Mouse (Mus musculus) layer of hippocampus, postnatal 36 days (tissue): ENCODE measurements around the gene Sfn. TPM values are rescaled to one million over a fixed set of nuclear protein-coding genes. Genes with fewer than 3 reads are reported as not detected.
A peak's percentile ranks its signal among the peaks of the same experiment; 100 is the strongest.
"Not testable (repeated sequence)": the region's sequence is repeated elsewhere in the genome, so short reads cannot be mapped to it uniquely, and the experiment has no call there.

Experiments
- DNase-seq, 2 experiments: peaks; one replicate each; pipeline ENCODE4 v3.0.0; 2022
- total RNA-seq, 2 experiments: library from RNA; stranded (reverse); gene quantifications; 2 replicates each; pipeline ENCODE4 v1.2.3; 2021

The Sfn gene
- 1 to 10 TPM; 1.5 to 1.9 TPM for total RNA-seq

DNA sequence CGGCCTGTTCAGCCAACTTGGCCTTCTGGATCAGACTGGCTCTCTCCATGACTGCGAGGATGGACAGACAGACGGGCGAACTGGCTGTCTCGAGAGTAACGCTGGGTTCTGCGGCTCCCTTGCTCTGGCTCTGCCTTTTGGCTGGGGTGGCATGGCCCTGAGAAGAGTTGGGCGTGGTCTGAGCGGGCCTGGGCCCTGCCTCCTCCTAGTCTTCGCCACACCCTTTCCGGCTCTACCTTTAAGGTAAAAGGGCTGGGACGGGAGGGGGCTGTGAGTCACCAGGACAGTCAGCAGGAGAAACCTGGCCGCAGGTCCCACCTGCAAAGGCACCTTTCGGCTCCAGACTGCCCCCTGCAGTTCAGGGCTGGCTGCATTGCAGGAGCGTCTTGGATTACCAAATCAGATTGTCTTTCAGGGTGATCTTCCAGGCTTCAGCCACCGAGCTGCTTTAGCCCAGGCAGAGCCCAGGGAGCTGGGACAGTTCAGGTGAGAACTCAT, at the start of gene Sfn:
TSS of gene Sfn (minus strand) at position 448 of the 498 bp plus-strand sequence.
- DNase-seq = no peak

GRCm38 (mm10) chr4:133651445-133651844, 49.5 kb upstream of the Sfn start:
- DNase-seq = no peak

DNA sequence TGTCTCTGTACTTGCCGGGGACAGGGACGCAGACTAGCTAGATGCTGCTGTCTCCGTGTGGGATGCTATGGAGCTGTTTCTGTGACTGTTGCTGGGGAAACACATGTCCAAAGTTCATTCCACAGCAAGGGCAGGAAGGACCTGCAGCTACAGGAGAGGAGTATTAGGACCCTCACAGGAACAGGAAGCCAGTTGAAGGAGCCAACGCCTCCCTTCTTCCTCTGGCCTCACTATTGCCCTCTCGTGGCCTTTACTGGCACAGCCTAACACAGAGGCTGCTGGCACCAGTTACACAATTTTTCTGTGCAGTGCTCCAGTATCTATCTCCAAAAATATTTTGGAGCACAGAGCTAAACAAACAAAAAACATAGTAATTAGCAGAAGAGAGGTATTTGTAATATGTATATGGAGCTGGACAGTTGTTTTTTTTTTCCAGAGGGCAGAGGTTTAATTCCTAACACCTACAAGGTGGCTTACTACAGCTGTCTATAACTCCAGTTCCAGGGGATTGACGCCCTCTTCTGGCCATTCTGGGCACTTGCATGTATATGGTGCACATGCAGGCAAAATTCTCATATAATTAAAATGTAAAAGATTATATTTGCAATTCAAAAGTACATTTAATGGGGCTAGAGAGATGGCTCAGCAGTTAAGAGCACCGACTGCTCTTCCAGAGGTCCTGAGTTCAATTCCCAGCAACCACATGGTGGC, 48.2 kb upstream of the Sfn start, which contains the start of gene Zdhhc18:
TSS of gene Zdhhc18 (minus strand) at position 166 of the 711 bp plus-strand sequence.
- DNase-seq = peak; percentile 73 to 75

- DNase-seq = not testable (repeated sequence)
Observed at GRCm38 (mm10) chr4:133649464-133649863, 47.5 kb upstream of the Sfn start.

- DNase-seq = no peak
Observed at GRCm38 (mm10) chr4:133645680-133646079, 43.7 kb upstream of the Sfn start.

- DNase-seq = no peak
Observed at GRCm38 (mm10) chr4:133645195-133645594, 43.2 kb upstream of the Sfn start.

DNA sequence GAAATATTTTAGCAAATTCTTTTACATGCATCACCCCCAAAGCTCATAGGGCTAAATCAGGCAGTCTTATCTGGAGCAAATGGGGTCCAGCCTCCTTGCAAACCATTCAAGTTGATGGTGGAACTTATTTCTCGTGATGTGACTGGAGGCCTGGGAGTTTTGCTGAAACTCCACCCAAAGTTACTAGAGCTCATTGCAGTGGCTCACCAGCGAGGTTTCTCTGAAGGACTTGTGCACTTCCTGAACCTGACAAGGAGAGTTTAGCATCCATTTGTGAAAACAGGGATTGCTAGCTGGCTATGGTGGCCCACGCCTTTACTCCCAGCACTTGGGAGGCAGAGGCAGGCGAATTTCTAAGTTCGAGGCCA, 32.1 kb upstream of the Sfn start:
- no peak for DNase-seq

- peak; percentile 86 to 88 for DNase-seq
Observed at GRCm38 (mm10) chr4:133633332-133634042, 31.5 kb upstream of the Sfn start.

DNA sequence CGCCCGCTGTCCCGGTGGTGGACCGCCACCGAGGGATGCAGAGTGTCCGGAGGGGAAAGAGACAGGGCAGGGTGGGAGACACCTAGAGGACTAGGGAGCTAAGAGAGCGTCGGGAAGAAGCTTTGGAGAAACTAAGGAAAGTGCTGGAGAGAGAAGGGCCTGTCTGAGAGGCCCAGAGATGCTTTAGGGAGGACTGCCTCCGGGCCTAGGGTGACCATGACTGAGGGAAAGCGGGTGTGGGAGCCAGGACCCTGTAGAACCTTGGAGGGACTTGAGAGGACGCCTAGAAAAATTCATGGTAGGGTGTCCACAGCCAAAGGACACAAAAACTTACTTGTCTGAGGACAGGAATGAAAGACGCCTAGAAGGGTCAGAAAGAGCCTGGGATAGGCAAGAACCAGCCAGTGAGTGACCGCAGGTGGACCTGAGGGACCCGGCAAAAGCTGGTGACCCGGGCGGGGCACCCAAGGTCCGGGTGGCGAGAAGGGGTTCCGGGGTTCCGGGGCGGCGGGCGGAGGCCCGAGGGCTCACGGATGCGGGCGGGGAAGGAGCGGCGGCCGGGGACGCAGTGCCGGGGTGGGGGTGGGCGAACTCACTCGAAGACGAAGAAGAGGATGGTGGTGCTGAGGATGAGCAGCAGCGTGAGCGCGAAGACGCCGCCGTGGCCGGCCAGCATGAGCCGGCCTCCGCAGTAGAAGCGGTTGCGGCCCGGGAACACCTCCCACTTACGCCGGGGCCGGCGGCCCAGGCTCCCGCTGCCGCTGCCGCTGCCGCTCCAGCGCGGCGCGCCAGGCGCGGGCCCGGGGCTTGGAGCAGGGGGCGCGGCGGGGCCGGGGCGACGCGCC, 30.7 kb upstream of the Sfn start:
- peak in 1 of 2 experiments; percentile 36 for DNase-seq

DNA sequence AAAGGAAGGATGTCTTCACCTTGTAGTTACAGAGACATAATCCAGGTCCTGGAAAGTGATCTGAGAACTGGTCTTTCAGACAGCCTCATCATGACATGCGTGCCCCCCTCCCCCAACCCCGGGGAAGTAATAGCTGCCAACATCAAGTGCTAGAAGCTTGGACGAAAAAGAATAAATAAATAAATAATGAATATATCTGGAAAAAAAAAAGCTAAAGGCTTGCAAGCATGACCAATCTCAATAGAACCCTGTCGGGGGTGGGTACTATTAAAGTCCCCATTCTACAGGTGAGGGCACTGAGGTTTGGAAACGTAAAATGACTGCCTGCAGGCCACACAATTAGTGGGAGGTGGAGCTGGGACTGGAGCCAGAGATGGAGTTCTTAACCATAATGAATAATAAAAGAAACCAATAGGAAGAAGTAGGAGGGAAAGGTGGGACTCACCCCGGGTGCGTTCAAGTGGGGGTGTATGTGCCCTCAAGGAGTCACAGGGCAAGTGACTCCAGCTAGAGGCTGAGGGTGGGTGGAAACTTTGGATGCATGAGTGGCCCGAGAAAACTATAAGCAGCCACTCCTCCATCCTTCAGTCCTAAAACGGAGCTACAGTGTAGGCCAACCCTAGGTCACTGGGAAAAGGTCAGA, 29.9 kb upstream of the Sfn start:
- no peak for DNase-seq

DNA sequence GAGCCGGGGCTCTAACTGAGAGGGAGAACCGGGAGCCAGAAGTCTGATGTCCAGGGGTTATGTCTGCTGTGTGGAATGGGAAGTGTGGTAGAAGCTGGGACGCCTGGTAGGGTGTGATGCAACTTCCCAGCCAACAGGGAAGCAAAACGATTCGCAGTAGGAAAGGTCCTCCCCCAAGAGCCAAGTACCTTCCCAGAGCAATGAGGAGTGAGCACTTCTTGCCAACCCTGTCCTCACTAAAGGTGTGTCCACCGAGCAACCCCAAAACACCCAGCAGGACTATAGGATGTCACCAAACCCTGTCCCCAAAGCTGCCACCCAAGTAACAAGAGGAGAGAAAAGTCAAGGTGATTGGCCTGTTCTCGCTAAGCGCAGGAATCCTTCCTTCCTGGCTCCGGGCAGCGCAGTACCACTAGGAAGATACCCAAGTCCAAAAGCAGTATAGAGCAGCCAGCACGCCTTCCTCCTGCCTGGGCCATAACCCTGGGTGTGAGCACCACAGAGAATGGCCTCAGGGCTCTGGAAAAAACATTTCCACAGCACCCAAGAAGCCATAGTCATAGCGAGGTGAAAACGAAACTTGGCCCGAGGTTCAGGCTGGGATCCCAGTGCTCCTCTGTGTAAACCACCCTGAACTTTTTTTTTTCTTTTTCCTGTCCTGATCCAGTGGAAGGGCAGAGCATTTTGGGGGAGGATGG, 29.3 kb upstream of the Sfn start:
- DNase-seq = no peak

GRCm38 (mm10) chr4:133630326-133630920, 28.5 kb upstream of the Sfn start:
- no peak for DNase-seq

DNA sequence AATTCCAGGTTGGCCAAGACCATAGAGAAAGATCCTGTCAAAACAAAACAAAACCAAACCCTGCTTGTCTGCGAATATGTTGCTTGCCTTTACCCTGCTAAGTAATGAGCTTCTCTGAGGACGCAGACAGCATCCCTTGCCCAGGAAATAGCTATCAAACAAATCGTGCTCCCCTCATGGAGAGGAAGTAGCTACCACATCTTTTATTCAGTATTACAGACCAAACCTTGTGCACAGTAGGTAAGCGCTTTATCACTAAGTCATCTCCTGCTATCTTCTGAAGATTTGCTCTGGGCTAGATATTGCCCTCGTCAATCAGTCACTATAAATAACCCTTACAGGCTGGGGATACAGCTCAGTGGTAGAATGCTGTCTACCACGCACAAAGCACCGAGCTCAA, 27.2 kb upstream of the Sfn start:
- no peak for DNase-seq

- no peak for DNase-seq
Observed at GRCm38 (mm10) chr4:133628517-133628916, 26.5 kb upstream of the Sfn start.

DNA sequence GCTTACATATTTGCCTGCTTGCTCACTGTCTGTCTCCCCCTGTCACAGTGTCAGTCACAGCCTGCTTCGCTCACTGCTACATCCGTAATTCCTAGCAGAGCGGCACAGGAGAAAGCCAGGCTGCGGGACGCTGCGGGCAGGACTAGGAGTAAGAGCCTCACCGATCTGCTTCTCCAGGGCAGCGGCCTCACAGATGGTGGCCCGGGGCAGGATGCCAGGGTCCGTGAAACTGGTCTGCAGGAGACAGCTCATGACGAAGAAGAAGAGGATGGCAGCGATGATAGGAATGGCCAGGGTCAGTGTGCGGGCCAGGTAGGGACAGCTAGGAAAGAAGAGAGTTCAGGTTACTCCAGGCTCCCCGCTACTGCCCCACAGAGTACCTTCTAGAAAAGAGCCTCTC, 25.1 kb upstream of the Sfn start:
- no peak for DNase-seq

DNA sequence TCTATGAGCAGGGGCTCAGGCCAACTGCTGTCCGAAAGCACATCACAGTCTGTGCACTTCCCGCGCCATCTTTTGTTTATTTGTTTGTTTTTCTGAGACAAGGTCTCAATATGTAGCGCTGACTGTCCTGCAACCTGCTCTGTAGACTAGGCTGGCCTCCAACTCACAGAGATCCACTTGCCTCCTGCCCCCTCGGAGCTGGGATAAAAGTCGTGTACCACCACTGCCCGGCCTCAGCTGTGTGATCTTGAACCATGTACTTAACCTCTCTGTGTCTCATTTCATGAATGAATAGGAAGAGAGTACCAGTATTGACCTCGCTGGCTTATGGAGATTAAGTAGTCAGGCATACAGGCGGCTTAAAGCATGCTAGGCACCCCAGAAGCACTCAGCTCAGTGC, 24.7 kb upstream of the Sfn start:
- no peak for DNase-seq

DNA sequence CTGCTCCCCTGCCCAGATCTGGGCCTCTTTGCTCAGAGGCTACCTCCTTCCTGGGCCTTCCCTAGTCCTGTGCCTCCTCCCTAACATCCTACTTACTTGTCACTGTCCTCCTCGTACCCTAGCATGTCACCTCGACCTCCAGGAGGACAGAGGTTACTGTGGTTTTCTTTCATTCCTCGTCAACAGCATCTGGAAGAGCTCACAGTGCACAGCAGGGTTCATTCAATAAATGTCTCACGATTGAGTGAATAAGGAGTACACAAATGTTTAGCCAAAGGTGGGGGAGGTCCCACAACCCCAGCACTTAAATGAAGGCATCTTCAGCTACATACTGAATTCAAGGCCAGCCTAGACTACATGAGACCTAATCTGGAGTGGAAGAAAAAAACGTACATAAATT, 24.3 kb upstream of the Sfn start:
- DNase-seq = no peak

DNA sequence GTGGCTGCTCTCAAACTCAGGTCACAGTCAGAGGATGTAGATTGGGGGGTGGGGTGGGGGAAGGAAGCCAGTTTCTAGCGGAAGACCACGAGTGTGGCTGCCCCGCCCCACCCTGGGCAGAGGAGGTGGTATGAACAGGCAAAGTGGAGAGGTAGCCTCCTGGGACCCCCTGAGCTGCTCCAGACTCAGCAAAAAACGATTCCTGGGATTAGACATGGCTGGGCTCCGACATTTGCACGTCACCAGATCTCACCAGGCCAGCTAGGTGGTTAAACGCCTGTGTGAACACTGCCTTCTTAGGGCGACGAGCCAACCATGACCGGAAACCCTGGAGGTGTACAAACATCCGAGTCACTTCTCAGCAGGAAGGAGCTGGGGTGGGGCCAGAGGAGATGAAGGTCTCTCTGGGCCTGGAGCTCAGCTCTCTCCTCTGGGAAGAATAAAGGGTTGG, 23.7 kb upstream of the Sfn start:
- no peak for DNase-seq

GRCm38 (mm10) chr4:133624830-133625229, 22.9 kb upstream of the Sfn start:
- no peak for DNase-seq

DNA sequence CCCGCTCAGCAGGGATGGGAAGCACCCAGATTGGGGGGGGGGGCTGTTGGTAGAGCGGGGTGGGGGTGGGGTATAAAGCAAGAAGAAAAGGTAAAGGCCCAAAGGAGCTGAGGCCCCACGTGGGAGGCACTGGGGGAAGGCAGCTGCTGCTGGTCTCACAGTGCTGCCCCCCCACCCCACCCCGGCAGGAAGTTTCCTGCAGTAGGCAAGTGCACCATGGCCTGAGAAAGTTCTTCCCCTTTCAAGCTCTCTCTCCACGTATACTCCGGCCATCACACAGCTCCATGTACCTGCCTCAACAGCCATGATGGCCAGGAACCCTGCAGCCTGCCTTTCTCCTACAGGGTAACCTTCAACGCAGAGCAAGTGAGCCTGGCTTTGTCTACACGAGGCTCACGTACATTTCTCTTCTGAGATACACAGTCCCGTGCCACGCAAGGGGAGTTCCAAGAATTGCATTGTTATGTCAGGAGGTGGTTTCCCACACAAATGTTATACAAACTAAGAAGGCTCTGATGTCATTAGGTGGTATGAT, 20.3 kb upstream of the Sfn start:
- no peak for DNase-seq

DNA sequence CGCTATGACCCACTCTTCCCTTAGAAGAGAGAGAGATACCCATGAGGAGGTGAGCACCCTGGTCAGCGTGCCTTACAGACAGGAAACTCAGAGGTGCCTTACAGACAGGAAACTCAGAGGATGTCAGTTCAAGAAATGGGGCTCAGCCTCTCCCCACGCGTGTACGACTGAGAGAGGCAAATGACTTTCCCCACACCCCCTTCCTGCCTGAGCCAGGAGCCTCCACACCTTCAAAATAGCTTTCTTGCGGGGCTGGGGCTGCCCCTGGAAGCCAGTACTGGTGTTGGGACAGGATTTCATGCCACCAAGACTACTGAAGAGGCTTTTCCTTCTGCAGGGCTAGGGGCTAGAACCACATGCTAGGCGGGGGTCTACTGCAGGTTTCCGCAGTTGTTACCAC, 18.7 kb upstream of the Sfn start:
- no peak for DNase-seq
